Mouse (Mus musculus) liver, embryonic 13.5 days (tissue): ENCODE measurements around the gene Gusb. TPM values are rescaled to one million over a fixed set of nuclear protein-coding genes. Genes with fewer than 3 reads are reported as not detected.
A peak's percentile ranks its signal among the peaks of the same experiment; 100 is the strongest.

Experiments
- ATAC-seq: fragments of 200-750 bp; cut with Nextera tagmentation; 2 replicates; pipeline ENCODE4 v1.8.0; 2017; ENCODE audit warnings: low read depth, mild to moderate bottlenecking, moderate number of reproducible peaks, moderate library complexity
- DNase-seq: peaks from one replicate; pipeline ENCODE4 v3.0.0; 2022
- H3K27ac ChIP-seq: fragments of 300-500 bp; sonication (generic); 2 replicates; pipeline ENCODE4 v1.5.1; 2015; ENCODE audit warnings: moderate library complexity, mild to moderate bottlenecking, inconsistent platforms
- H3K27me3 ChIP-seq: fragments of 300-500 bp; sonication (generic); 2 replicates; pipeline ENCODE4 v1.6.1; 2015; ENCODE audit warnings: mild to moderate bottlenecking, inconsistent platforms
- H3K36me3 ChIP-seq: fragments of 300-500 bp; sonication (generic); 2 replicates; pipeline ENCODE4 v1.6.1; 2015; ENCODE audit warnings: mild to moderate bottlenecking, inconsistent platforms
- H3K4me1 ChIP-seq: fragments of 300-500 bp; sonication (generic); replicated peaks from 2 replicates; pipeline ENCODE4 v1.6.1; 2015; ENCODE audit warnings: inconsistent platforms
- H3K4me2 ChIP-seq: fragments of 300-500 bp; sonication (generic); 2 replicates; pipeline ENCODE4 v1.6.1; 2015; ENCODE audit warnings: inconsistent platforms, mild to moderate bottlenecking, moderate library complexity
- H3K4me3 ChIP-seq: fragments of 300-500 bp; sonication (generic); replicated peaks from 2 replicates; pipeline ENCODE4 v1.5.1; 2015; ENCODE audit warnings: mild to moderate bottlenecking, inconsistent platforms
- H3K9ac ChIP-seq: fragments of 300-500 bp; sonication (generic); 2 replicates; pipeline ENCODE4 v1.6.1; 2015; ENCODE audit warnings: mild to moderate bottlenecking, inconsistent platforms
- H3K9me3 ChIP-seq: fragments of 300-500 bp; sonication (generic); replicated peaks from 2 replicates; pipeline ENCODE4 v1.6.1; 2016; ENCODE audit warnings: inconsistent platforms
- WGBS: fragments of 180-500 bp; shearing (Covaris S2); methylation state at CpG from one replicate; pipeline ENCODE4 v1.1.7; 2015; ENCODE audit not compliant: insufficient replicate concordance; 5-methylcytosine and 5-hydroxymethylcytosine counted together
- polyA plus RNA-seq: library from polyadenylated mRNA; unstranded; fragments of >200 nt; fragmentation: Nextera tagmentation; extraction: Ambion mirVana; gene quantifications from 2 replicates; pipeline ENCODE4 v1.2.1, GENCODE M21; 2015

Gusb gene
- polyA plus RNA-seq, 1 experiment from 2014 or later, result 42.0 TPM

DNA sequence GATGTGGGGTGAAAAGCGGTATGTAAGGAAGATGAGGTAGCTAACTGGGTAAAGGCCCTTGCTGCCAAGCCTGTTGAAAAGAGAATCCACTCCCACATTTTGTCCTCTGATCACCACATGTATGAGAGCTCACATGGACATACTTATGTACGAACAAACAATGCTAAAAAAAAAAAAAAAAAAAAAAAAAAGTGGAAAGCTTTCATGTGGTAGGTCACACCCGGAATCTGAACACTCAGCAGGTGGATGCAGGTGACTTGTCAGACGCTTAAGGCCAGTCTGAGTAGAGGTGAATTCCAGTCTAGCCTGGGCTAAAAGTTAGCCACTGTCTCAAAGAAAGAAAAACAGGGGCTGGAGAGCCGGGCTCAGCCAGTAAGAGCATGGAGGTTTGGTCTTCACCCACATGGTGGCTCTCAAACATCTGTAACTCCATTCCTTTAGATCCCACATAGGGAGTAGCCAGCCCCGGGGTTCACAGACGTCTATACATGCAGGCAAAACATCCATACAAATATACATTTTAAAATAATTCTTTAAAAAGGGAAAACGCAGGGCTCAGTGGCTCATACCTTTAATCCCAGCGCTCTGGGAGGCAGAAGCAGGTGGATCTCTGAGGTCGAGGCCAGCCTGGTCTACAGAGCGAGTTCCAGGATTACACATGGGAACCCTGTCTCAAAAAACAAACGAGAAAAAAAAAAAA, 20.4 kb upstream of the Gusb start:
- H3K27ac ChIP-seq, result peak overlapping the region; percentile 26
- peak overlapping the region; percentile 70 for H3K4me3 ChIP-seq
- peaks cover 2% of the 10 kb centered on the region; the same call in 1 of the 2 replicates for H3K36me3 ChIP-seq
- H3K4me2 ChIP-seq, result peak overlapping the region; percentile 94
- 39% methylated on average over 12 of the region's 12 CpGs for WGBS
- peak overlapping the region; percentile 75; the same call in 1 of the 2 replicates for H3K9ac ChIP-seq
- 0 out of 2 replicates have a peak, but pooled peaks cover 8% of the 10 kb centered on the region for H3K27me3 ChIP-seq
- DNase-seq, result no peak
- H3K4me1 ChIP-seq, result peaks cover 41% of the 10 kb centered on the region
- ATAC-seq, result no peak
- H3K9me3 ChIP-seq, result no peaks in the 10 kb centered on the region

GRCm38 (mm10) chr5:130022366-130022765, 19.5 kb upstream of the Gusb start:
- ATAC-seq, result no peak
- H3K4me2 ChIP-seq, result peak overlapping the region; percentile 94
- peaks cover 7% of the 10 kb centered on the region; the same call in 1 of the 2 replicates for H3K36me3 ChIP-seq
- peak overlapping the region; percentile 6; the same call in 1 of the 2 replicates for H3K27ac ChIP-seq
- DNase-seq, result no peak
- H3K9me3 ChIP-seq, result no peaks in the 10 kb centered on the region
- 0 out of 2 replicates have a peak, but pooled peaks cover 8% of the 10 kb centered on the region for H3K27me3 ChIP-seq
- H3K4me1 ChIP-seq, result peaks cover 40% of the 10 kb centered on the region
- 75% methylated on average over 7 of the region's 7 CpGs for WGBS
- H3K9ac ChIP-seq, result no peak overlapping the region
- H3K4me3 ChIP-seq, result no peak overlapping the region; the same call in 1 of the 2 replicates

DNA sequence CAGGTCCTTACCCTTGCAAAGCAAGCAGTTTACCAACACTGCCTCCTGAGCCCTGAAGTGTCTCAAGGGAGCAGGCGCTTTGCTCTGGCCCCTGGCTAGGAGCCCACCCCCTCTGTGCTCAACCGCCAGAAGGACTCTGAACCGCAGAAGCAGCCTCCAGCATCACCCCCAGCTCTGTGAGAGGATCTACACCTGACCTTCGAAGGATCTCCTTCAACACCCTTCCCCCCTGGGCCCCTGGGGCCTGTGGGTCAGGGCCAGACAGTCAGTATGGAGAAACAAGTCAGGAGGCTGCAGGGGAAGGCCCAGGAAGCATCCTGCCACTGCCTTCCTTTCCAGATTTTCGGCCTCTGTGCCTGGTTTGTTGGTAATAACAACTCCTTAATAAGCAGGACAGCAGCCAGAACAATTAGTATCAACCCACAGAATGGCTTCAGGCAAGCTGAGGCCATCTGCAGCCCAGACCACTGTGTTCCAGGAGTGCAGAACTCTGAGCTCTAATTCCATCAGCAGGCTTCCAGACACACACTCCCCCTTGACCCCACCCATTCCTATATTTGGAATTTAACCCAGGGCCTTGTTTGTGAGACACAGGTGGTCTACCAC, 18.6 kb upstream of the Gusb start:
- Histone ChIP-seq H3K4me1 (peaks cover 40% of the 10 kb centered on the region), H3K4me3 (no peak overlapping the region), H3K9ac (0 out of 2 replicates have a peak overlapping the region, but pooled peaks have one; percentile 3), H3K27me3 (0 out of 2 replicates have a peak, but pooled peaks cover under 1% of the 10 kb centered on the region), H3K27ac (no peak overlapping the region), H3K9me3 (no peaks in the 10 kb centered on the region), H3K36me3 (peaks cover 12% of the 10 kb centered on the region; the same call in 1 of the 2 replicates), H3K4me2 (peak overlapping the region; percentile 94; the same call in 1 of the 2 replicates)
- 55% methylated on average over 5 of the region's 5 CpGs for WGBS
- DNase-seq (no peak), ATAC-seq (no peak)

GRCm38 (mm10) chr5:130019461-130019860, 16.6 kb upstream of the Gusb start:
- ATAC-seq (no peak), DNase-seq (no peak)
- no peak overlapping the region for H3K4me2 ChIP-seq
- no peak overlapping the region for H3K4me3 ChIP-seq
- 72% methylated on average over 8 of the region's 8 CpGs for WGBS
- H3K9me3 ChIP-seq, result no peaks in the 10 kb centered on the region
- H3K36me3 ChIP-seq, result peaks cover 32% of the 10 kb centered on the region
- H3K27me3 ChIP-seq, result no peaks in the 10 kb centered on the region
- H3K9ac ChIP-seq, result no peak overlapping the region
- H3K27ac ChIP-seq, result no peak overlapping the region
- H3K4me1 ChIP-seq, result peaks cover 35% of the 10 kb centered on the region

DNA sequence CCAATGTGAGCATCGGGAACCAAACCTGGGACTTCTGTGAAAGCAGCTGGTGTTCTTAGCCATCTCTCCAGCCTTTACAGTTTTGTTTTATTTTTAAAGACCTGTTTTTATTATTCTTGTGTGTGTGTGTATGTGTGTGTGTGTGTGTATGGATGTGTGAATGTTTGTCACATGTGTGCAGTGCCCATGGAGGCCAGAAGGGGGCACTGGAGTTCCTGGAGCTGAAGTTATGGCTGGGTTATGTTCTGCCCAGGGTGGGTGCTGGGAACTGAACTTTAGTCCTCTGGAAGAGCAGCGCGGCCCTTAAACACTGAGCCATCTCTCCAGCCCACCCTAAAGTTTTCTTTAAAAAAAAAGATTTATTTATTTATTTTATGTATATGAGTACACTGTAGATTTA, 12.3 kb upstream of the Gusb start:
- peaks cover 14% of the 10 kb centered on the region for H3K9me3 ChIP-seq
- no peak overlapping the region for H3K9ac ChIP-seq
- H3K4me1 ChIP-seq, result peaks cover 6% of the 10 kb centered on the region
- WGBS, result 92% methylated on average over 3 of the region's 3 CpGs
- H3K27me3 ChIP-seq, result no peaks in the 10 kb centered on the region
- no peak overlapping the region for H3K4me3 ChIP-seq
- H3K4me2 ChIP-seq, result no peak overlapping the region
- peaks cover 67% of the 10 kb centered on the region for H3K36me3 ChIP-seq
- no peak for DNase-seq
- no peak overlapping the region for H3K27ac ChIP-seq
- no peak for ATAC-seq

- ATAC-seq (no peak), DNase-seq (no peak)
- no peak overlapping the region for H3K27ac ChIP-seq
- no peaks in the 10 kb centered on the region for H3K27me3 ChIP-seq
- no peak overlapping the region for H3K9ac ChIP-seq
- no peak overlapping the region for H3K4me3 ChIP-seq
- 80% methylated on average over 5 of the region's 5 CpGs for WGBS
- no peak overlapping the region for H3K4me2 ChIP-seq
- H3K36me3 ChIP-seq, result peaks cover 50% of the 10 kb centered on the region
- H3K9me3 ChIP-seq, result peaks cover 14% of the 10 kb centered on the region
- peaks cover 5% of the 10 kb centered on the region for H3K4me1 ChIP-seq
Measured at GRCm38 (mm10) chr5:130010961-130011360, 8.1 kb upstream of the Gusb start.

- 85% methylated on average over 4 of the region's 4 CpGs for WGBS
- peaks cover 5% of the 10 kb centered on the region for H3K4me1 ChIP-seq
- peaks cover 38% of the 10 kb centered on the region for H3K36me3 ChIP-seq
- no peak overlapping the region for H3K27ac ChIP-seq
- H3K4me2 ChIP-seq, result no peak overlapping the region
- H3K9ac ChIP-seq, result no peak overlapping the region
- DNase-seq (no peak), ATAC-seq (no peak)
- no peak overlapping the region for H3K4me3 ChIP-seq
- H3K27me3 ChIP-seq, result no peaks in the 10 kb centered on the region
- peaks cover 14% of the 10 kb centered on the region for H3K9me3 ChIP-seq
Measured at GRCm38 (mm10) chr5:130009784-130010183, 6.9 kb upstream of the Gusb start.

GRCm38 (mm10) chr5:130008034-130008590, 5.3 kb upstream of the Gusb start:
- no peak for ATAC-seq
- H3K9me3 ChIP-seq, result peaks cover 14% of the 10 kb centered on the region
- H3K27me3 ChIP-seq, result no peaks in the 10 kb centered on the region
- H3K9ac ChIP-seq, result no peak overlapping the region
- H3K36me3 ChIP-seq, result peaks cover 27% of the 10 kb centered on the region
- peaks cover 11% of the 10 kb centered on the region for H3K4me1 ChIP-seq
- no peak for DNase-seq
- no peak overlapping the region for H3K27ac ChIP-seq
- H3K4me2 ChIP-seq, result no peak overlapping the region
- 64% methylated on average over 6 of the region's 6 CpGs for WGBS
- no peak overlapping the region for H3K4me3 ChIP-seq

- Histone ChIP-seq H3K4me2 (no peak overlapping the region), H3K9me3 (peaks cover 14% of the 10 kb centered on the region), H3K4me1 (peaks cover 14% of the 10 kb centered on the region), H3K36me3 (peaks cover 20% of the 10 kb centered on the region), H3K9ac (no peak overlapping the region), H3K4me3 (no peak overlapping the region), H3K27me3 (no peaks in the 10 kb centered on the region), H3K27ac (no peak overlapping the region)
- DNase-seq (no peak), ATAC-seq (no peak)
- 73% methylated on average over 1 of the region's 1 CpGs for WGBS
Measured at GRCm38 (mm10) chr5:130007344-130007743, 4.5 kb upstream of the Gusb start.

DNA sequence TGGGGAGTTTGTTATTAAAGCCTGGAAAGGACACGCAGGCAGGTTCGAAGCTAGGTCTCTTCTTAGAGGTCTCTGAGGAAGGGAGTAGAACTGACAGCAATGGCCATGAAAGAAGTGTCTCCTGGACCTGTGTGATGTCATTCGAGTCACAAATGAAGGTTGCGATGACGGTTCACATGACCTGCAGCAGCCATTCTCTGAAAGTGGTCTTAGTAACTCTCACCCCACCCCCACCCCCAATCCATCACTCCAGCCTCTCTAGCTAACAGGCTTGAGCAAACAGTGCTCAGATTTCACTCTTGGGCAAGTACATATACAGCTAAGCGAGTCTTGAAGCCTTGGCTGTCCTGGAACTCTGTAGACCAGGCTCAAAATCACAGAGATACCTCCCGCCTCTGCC, 380 bp upstream of the Gusb start:
- Histone ChIP-seq H3K36me3 (peaks cover 11% of the 10 kb centered on the region; the same call in 1 of the 2 replicates), H3K27ac (peak overlapping the region; percentile 76), H3K4me1 (peaks cover 36% of the 10 kb centered on the region), H3K27me3 (no peaks in the 10 kb centered on the region), H3K9ac (peak overlapping the region; percentile 85), H3K9me3 (no peaks in the 10 kb centered on the region), H3K4me2 (peak overlapping the region; percentile 88), H3K4me3 (peak overlapping the region; percentile 73; the same call in 1 of the 2 replicates)
- WGBS, result 37% methylated on average over 7 of the region's 7 CpGs
- ATAC-seq, result 0 out of 2 replicates have a peak, but pooled peaks have one; percentile 2
- no peak for DNase-seq

DNA sequence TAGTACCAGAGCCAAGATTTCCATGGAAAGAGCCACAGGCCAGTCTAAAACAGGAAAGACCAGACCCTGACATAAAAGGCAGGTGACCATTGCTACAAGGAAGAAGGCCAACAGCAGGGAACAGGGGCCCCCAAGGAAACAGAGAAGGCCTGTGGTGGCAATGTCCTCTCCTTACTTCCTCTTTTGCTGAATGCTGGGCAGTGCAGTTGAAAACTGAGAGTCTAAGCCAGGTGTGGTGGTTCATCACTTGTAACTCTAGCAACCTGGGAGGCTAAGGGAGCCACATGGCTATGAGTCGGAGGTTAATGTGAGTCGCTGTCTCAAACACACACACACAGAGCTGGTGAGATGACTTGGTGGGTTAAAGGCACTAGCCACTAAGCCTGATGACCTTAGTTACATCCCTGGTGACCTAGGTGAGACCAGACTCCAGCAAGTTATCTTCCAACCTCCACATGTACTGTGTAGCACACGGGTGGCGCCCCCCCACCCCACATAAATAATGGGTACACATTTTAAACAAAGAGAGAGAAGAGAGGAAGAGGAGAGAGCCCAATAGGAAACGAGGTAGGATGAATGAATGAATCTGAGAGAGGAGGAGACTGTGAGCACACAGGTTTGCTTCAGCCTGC, 1.4 kb downstream of the Gusb start:
- Histone ChIP-seq H3K4me1 (peaks cover 41% of the 10 kb centered on the region), H3K9ac (peak overlapping the region; percentile 85), H3K9me3 (no peaks in the 10 kb centered on the region), H3K4me3 (peak overlapping the region; percentile 73), H3K36me3 (peaks cover 22% of the 10 kb centered on the region), H3K27me3 (no peaks in the 10 kb centered on the region), H3K27ac (peak overlapping the region; percentile 76), H3K4me2 (peak overlapping the region; percentile 88)
- WGBS, result 13% methylated on average over 5 of the region's 5 CpGs
- no peak for ATAC-seq
- no peak for DNase-seq
